Mouse (Mus musculus) bone marrow, adult 2 months (tissue): ENCODE results near the gene Brox.

Experiments used
- CTCF ChIP-seq: fragments of 200-500 bp; IDR thresholded peaks from 2 replicates; pipeline ENCODE4 v1.5.1; 2011; ENCODE audit warnings: low read length, control low read depth; ENCODE audit not compliant: control insufficient read depth, insufficient read depth
- POLR2A ChIP-seq: fragments of 200-500 bp; IDR thresholded peaks from 2 replicates; pipeline ENCODE4 v1.6.1; 2011; ENCODE audit warnings: low read depth, mild to moderate bottlenecking, control low read depth, low read length, borderline replicate concordance; ENCODE audit not compliant: control insufficient read depth

DNA sequence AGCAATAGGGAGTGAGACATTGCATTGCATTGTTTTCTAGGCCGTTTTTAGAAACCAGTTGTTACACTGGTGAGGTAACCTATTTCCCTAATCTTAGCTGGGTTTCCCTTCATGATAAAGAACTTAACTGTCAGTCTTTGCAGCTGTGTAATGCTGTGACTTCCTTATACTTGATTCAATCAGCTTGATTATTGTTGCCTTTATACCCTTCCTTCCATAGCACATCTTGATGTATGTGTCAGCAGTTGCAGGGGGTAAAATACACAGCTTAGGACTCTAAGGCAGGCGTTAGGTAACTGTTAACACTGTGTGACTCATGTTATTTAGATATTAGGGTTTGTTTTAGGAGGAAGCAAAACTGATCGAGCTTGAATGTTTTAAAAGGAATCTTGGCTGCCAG is 23.6 kb upstream of the Brox start:
- TF ChIP-seq CTCF (no peak), POLR2A (no peak)
